Mouse (Mus musculus): ENCODE measurements around the gene Pced1b.
"Not testable (repeated sequence)": the region's sequence is repeated elsewhere in the genome, so short reads cannot be mapped to it uniquely, and the experiment has no call there.

- TF ChIP-seq CTCF (IDR thresholded peaks at IDR 0.05; ENCODE audit: low read depth, low read length); POLR2A (IDR thresholded peaks at IDR 0.05; ENCODE audit: extremely low read depth, insufficient read depth, low read length): not testable (repeated sequence)
Observed at GRCm38 (mm10) chr15:97364271-97364670, 117.4 kb downstream of the Pced1b start.
